Mouse (Mus musculus) erythroid progenitor cell, adult 5-6 weeks (primary cell): Measurements from ENCODE around the gene Thg1l. TPM values are rescaled to one million over a fixed set of nuclear protein-coding genes. Genes with fewer than 3 reads are reported as not detected.

Experiments used
- ATAC-seq: replicated peaks from 2 replicates; pipeline ENCODE4 v1.8.0; 2016; ENCODE audit warnings: moderate number of reproducible peaks, mild to moderate bottlenecking, moderate TSS enrichment, inconsistent platforms; ENCODE audit not compliant: poor library complexity, low FRiP score, severe bottlenecking
- total RNA-seq, 2 experiments: library from RNA; stranded (forward) in 1 of 2; stranded (reverse) in 1 of 2; fragments of 150-400 nt in 1 of 2; fragments of 186-747, 209-891 nt in 1 of 2; gene quantifications; 2 replicates each; pipeline versions ENCODE4 v1.2.3 to v1.2.4; 2015 to 2017; ENCODE audit warnings: low replicate concordance in 2 of 2

The Thg1l gene
- total RNA-seq (2015; ENCODE audit: low replicate concordance) (1.4 and 1.7 TPM in 2 replicates), total RNA-seq (2017; ENCODE audit: low replicate concordance) (1.4 and 1.5 TPM in 2 replicates)

DNA sequence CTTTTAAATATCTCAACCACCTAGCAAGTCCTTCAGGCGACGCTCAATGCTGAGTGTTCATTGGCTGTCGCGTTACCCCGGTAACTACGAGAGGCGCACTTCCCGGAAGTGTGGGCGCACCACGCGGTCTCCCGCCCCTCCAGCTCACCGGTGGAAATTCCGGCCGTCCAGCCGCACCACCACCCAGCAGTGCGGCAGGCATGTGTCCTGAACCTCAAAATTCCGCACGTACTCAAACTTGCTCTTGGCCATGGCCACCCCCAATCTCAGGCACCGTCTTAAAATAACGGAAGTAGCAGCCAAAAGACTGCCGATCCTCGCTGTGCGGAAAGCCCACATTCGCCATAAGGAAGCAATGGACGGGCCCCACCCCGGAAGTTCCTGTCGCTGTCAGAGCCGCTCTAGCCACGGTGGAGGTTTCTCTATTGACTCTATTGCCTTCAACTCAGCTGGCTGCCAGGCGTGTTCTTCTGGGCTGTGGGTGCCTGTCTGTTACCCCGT is at the start of gene Thg1l:
Gene Thg1l (minus strand): TSS at position 368 of the 501 bp plus-strand sequence.
- ATAC-seq, result peak; percentile 98

GRCm38 (mm10) chr11:45992087-45992486 is 36.8 kb upstream of the Thg1l start:
- ATAC-seq, result no peak

DNA sequence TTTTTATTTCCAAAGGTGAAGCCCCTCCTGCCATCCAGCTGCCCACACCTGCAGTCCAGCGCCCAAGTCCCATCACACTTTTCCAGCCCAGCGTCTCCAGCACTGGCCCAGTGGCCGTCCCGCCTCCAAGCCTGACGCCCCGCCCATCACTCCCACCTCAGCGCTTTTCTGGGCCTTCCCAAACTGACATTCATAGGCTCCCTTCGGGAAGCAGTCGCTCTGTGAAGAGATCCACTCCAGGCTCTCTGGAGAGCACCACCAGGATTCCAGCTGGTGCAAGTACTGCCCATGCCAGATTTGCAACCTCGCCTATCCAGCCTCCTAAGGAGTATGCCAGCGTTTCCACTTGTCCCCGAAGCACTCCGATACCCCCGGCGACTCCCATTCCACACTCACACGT is 36.3 kb upstream of the Thg1l start:
- ATAC-seq, result no peak

- ATAC-seq, result no peak
Observed at GRCm38 (mm10) chr11:45980893-45981253, 25.6 kb upstream of the Thg1l start.

- no peak for ATAC-seq
Observed at GRCm38 (mm10) chr11:45979946-45980892, 24.9 kb upstream of the Thg1l start, which contains the start of gene Sox30. Gene Sox30 (plus strand): TSS chr11:45980310.

DNA sequence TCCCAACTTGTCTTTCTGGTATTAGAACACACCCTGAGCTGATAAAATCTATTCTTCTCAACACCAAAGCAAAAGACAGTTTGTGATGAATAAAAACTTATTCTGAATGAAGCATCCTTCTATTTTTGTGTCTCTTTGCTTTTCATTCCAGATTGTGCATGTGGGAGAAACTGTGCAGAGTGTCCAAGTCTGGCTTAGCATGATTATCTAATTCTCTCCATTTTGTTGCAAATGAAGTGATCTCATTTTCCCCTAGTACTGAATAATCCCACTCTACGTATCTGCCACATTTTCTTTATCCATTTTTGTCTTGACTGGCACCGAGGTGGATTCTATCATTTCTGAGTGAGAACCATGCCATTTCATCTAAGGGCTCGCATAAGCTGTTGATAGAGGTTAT is 20.8 kb upstream of the Thg1l start:
- ATAC-seq, result no peak

- ATAC-seq, result no peak
Observed at GRCm38 (mm10) chr11:45974466-45974865, 19.2 kb upstream of the Thg1l start.

DNA sequence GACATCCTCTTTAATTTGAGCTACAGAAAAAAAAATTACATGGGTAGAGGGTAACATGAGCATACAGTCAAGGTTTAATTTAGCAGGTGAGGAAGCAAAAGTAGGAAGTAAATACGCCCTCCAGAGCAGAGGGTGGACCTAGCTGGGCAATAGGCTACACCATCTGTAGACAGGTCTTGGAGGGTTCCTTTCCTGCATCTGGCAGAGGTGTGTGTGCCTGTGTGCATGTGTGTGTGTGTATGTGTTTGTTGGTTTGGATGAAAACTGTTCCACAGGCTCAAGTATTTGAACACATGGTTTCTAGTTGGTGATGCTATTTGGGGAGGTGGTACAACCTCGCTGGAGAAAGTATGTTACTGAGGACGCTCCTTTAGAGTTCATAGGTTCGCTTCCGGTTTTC is 18.3 kb upstream of the Thg1l start:
- no peak for ATAC-seq

DNA sequence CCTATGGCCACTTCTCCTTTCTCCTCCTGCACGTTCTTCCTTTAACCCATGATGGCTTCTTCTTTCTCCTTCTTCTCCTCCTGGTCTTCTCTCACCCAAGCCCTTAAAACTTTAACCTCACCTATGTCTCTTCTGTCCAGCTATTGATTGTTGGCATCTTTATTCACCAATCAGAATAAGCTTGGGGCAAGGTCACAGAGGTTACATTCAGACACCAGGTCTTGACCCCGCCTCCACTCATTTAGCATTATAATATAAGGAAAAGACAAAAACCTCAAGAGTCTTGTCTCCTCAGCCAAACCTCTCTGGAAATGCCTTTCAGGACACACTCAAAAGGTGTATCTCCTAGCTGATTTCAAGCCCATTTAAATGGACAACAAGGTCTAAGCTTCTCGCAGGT is 13.2 kb upstream of the Thg1l start:
- no peak for ATAC-seq

DNA sequence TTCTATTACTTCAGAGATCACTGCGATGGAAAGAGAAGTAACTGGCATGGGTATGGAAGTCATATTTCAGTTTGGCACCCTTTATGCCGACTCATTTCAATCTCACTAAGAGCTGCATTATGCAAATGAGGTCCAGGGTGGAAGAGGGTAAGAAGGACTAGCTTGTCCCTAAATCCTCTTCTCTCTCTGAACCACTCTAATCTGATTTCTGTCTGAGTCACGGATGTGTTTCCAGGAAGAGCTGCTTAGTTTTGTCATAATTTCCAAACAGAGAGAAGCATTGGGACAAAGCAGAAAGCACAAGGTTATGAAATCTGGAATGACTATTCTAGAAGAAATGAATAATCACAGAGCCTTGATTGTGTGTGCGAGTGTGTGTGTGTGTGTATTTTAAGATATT is 11.6 kb upstream of the Thg1l start:
- no peak for ATAC-seq

- no peak for ATAC-seq
Observed at GRCm38 (mm10) chr11:45960003-45960402, 4.7 kb upstream of the Thg1l start.

DNA sequence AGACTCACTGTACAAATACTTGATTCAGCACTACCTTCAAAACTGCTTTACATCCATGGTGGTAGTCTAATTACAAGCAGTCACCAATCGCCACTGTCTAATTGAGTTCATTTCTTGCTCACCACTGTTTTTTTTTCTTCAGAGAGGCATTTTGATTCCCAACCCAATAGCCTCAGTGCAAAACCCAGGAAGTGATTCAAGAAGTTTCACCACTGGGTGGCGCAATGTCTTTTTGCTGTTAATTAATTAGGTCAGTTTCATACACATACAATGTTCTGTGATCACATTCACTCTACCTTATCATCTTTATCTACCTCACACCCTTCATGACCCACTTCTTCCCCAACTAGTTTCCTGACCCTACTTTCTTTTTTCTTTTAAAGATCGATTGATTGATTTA is 4.3 kb upstream of the Thg1l start:
- ATAC-seq, result no peak

DNA sequence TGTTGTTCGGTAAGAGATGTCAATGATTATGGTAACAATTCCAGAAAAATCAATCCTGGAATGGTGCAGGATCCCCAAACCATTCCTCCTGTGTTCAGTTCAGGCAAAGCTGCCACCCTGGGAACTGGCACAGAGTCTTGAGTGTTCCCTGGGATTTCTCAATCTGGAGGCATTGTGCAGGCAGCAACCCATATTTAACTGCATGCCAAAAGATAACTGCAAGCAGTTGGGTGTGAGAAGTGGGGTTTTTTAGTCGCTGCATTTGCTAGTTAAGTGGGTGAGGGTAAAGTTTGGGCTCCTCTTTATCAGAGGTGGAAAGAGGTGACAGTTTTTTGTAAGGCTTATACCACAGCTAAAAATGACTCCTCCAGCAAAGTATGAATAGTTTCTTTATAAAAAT is 7.8 kb downstream of the Thg1l start:
- no peak for ATAC-seq

DNA sequence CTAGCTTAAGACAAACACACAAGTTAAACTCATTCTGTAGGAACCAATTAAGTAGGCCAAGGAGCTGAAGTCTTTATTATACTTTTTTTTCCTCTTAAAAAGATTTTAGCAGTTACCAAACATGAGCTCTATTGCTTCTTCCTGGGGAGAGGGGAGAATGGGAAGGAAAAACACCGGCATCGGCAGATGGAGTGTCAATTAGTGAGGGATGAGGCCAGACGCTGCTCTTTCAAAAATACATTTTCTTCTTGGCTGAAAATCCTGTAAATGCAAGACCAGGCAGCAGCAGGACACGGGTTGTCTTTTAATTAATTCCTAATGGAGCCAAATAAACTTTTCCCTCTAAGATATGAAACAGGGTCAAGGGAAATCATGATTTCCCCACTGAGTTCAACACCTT is 8.5 kb downstream of the Thg1l start:
- ATAC-seq, result no peak

DNA sequence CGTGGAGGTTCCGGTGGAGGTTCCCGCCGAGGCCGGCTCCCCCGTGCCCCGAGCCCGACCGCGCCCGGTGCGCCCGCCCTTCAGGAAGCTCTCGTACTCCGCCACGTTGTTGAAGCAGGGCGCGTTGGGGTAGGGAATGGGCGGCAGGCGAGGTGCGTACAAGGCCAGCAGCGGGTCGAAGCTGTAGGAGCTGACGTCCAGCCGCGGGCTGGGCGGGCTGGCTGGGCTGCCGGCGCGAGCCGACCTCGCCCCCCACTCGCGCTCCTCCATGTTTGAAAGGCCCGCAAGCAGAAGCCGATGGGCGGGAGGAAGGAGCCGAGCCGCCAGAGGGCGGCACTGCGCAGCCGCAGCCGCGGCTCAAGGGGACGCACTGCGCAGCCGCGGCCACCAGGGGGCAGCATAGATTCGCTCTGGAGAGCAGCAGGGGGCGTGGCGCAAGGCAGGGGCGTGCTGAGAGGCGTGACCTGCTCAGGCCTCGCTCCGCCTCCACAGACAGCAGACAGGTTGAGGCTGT is 10.6 kb downstream of the Thg1l start, which contains the start of gene Lsm11:
Gene Lsm11 (minus strand): TSS at position 293 of the 514 bp plus-strand sequence.
- peak; percentile 92 for ATAC-seq

- peak; percentile 33; the same call in 1 of the 2 replicates for ATAC-seq
Observed at GRCm38 (mm10) chr11:45943891-45944642, 11.2 kb downstream of the Thg1l start.

DNA sequence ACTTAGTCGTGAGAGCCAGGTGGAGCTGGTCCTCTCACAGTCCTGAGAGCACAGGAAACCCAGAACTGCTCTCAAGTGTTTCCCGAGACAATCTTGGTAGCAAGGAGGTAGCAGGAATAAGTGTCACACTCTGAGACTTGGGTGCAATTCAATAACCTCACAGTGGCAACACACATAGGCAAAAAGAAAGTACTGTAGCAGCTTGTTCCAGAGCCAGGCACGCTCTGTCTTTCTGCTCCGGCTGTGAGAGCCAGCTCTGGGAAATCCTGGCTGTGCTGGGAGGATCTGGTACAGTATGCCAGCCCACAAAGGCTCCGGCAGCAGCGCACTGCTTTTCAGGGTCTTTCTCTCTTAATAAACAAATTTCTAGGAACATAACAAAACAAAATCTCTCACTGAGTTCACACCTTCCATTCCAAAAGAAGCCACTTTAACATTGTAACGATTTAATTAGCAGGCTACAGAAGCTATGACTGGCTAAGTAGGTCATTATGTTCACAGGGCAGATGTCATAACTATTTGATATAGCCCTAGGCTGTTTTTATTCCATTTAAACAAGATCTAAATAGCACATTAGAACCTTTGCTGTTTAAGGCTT is 12.1 kb downstream of the Thg1l start:
- ATAC-seq, result no peak

GRCm38 (mm10) chr11:45942281-45942680 is 13.0 kb downstream of the Thg1l start:
- ATAC-seq, result no peak

DNA sequence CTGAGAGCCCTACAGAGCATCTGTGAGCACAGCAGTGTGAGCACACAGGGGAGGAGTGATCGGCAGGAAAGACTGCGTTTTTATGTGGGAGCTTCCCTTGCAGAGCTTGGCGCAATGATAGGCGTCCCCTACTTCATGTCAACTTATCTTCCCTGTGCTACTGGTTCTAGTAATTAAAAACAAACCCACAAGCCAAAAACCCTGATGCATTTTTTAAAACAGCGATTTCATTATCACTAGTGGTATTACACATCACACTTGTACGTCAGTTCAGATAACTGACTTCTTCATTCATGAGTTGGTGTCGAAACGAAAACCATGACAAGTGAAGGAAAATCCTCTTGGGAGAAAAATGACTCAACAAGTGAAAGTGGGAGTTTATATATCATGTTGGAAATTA is 16.4 kb downstream of the Thg1l start:
- ATAC-seq, result no peak

DNA sequence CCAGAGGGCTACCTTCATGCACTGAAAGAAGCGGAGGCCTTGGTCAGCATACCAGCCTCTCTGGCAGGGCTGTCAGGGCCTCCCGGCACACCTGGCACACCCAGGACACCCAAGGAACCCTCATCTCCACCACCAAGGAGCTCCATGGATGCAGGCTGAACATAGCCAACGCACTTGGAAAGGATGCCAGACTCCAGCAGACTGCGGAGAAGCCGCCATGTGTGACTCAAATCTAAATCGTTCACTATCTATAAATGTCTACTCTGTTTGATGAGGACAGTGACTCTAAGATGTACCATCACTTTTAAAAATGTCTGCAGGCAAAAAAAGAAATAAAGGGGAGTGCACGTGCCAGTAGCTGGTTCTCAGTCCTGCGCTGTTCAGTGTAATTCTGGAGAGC is 17.8 kb downstream of the Thg1l start:
- no peak for ATAC-seq
